Mouse (Mus musculus): ENCODE results near the gene Senp1. TPM values are rescaled to one million over a fixed set of nuclear protein-coding genes. Genes with fewer than 3 reads are reported as not detected.

The Senp1 gene
- polyA plus RNA-seq, 1 experiment from 2014 or later: 26.2 TPM

DNA sequence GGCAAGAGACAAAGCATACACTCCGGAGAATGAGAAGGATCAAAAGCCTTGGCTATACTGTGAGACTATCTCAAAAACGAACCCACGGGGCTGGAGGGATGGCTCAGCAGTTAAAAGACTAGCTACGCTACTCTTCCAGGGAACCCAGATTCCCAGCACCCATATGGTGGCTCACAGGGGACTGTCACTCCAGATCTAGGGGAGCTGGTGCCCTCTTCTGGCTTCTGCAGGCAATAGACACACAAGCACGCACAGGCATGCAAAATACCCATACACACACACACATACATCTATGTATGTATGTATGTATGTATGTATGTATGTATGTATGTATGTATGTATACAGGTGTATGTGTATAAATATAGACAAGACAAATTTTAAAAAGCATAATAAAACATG lies 57.0 kb downstream of the Senp1 start:
- no peak overlapping the region for H3K27ac ChIP-seq (replicated peaks)
- WGBS: 91% methylated on average over 5 of the region's 5 CpGs
- H3K27me3 ChIP-seq: no peaks in the 10 kb centered on the region
- no peak overlapping the region for H3K4me2 ChIP-seq (replicated peaks)
- no peak for ATAC-seq (replicated peaks)
- no peaks in the 10 kb centered on the region for H3K9me3 ChIP-seq
- H3K4me1 ChIP-seq: peaks cover 14% of the 10 kb centered on the region
- peaks cover 26% of the 10 kb centered on the region for H3K36me3 ChIP-seq
- H3K4me3 ChIP-seq: no peak overlapping the region
- H3K9ac ChIP-seq (replicated peaks): no peak overlapping the region

DNA sequence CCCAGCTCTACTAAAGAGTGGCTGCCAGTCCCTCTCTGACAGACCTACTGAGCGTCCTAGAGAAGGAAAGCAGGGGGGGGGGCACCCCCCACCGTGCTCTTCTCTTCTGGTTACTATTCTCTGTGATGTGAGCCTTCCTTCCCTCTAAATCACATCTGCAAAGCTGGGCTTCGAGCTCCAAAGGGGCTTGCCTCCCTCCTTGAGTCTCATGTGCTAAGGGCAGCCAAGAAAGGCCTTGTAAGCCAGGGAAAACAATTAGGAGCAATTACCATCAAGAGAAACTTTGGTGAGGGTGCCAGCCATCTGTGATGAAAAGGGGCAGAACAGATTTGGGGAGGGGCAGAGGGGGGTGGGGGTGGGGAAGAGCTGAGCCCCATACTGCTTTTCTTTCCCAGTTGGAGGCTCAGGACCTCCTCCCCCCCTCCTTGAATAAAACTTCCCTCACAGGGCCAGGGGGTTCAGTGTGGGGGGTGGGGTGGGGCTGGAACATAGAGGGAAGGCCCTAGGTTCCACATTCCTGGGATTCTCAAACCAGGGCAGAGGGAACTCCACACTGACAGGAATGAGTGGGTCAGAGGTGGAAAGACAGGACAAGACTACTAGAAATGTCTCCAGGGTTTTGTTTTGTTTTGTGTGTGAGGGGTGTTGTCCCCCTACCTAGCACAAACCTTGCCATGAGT lies 58.3 kb downstream of the Senp1 start:
- Histone ChIP-seq H3K4me3 (no peak overlapping the region), H3K9ac (replicated peaks) (no peak overlapping the region), H3K4me2 (replicated peaks) (no peak overlapping the region), H3K27me3 (no peaks in the 10 kb centered on the region), H3K27ac (replicated peaks) (0 out of 2 replicates have a peak overlapping the region, but pooled peaks have one; percentile 13), H3K4me1 (peaks cover 14% of the 10 kb centered on the region), H3K36me3 (peaks cover 15% of the 10 kb centered on the region), H3K9me3 (no peaks in the 10 kb centered on the region)
- WGBS: 3% methylated on average over 3 of the region's 3 CpGs
- peak; percentile 76 for ATAC-seq (replicated peaks)

DNA sequence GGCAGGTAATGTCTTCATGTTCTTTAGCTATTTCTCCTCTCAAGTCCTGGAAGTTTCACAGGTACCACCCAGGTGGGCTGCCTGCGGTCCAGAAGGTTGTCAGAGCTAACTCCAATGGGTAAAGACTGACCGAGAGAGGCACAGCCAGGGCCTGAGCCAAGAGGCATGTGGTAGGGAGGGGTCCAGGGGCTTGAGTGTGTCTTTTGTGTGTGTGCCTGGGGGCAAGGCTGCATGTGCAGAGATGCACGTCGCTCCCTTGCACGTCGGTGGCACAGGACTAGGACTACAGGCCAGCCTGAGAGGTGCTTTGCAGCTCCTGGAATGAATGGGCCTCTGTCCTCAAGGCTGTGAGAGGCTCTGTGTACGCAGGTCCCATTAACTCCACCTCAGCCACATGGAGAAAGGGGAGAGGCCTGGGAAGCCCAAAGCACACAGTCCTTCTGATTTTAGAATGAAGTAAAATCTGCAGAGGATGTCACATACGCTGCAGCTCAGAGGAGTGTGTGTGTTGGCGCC lies 60.3 kb downstream of the Senp1 start:
- Histone ChIP-seq H3K4me1 (peaks cover 15% of the 10 kb centered on the region), H3K27me3 (no peaks in the 10 kb centered on the region), H3K36me3 (peaks cover 4% of the 10 kb centered on the region), H3K4me2 (replicated peaks) (no peak overlapping the region), H3K9ac (replicated peaks) (no peak overlapping the region), H3K27ac (replicated peaks) (no peak overlapping the region), H3K9me3 (no peaks in the 10 kb centered on the region), H3K4me3 (no peak overlapping the region)
- no peak for ATAC-seq (replicated peaks)
- WGBS: 57% methylated on average over 9 of the region's 9 CpGs

DNA sequence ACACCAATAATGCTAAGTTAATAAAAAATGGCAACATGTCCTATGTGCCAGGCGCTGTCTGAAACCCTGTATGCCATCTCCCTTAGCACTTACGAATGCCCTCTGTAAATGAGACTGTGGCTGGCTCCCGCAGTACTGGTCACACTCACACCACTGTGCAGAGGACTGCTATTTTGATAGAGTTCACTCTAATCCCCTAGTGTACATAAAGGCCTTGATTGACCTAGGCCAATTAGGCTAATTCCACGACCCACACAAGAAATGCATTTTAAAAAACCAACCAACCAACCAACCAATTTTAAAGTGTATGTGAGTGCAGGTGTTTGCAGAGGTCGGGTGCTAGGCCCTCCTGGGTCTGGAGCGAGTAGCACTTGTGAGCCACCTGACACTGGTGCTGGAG lies 63.7 kb downstream of the Senp1 start:
- H3K4me1 ChIP-seq: peaks cover 18% of the 10 kb centered on the region
- no peak overlapping the region for H3K4me3 ChIP-seq
- ATAC-seq (replicated peaks): no peak
- 38% methylated on average over 6 of the region's 6 CpGs for WGBS
- no peak overlapping the region for H3K9ac ChIP-seq (replicated peaks)
- H3K27me3 ChIP-seq: no peaks in the 10 kb centered on the region
- H3K36me3 ChIP-seq: no peaks in the 10 kb centered on the region
- H3K9me3 ChIP-seq: no peaks in the 10 kb centered on the region
- H3K4me2 ChIP-seq (replicated peaks): no peak overlapping the region
- H3K27ac ChIP-seq (replicated peaks): no peak overlapping the region

DNA sequence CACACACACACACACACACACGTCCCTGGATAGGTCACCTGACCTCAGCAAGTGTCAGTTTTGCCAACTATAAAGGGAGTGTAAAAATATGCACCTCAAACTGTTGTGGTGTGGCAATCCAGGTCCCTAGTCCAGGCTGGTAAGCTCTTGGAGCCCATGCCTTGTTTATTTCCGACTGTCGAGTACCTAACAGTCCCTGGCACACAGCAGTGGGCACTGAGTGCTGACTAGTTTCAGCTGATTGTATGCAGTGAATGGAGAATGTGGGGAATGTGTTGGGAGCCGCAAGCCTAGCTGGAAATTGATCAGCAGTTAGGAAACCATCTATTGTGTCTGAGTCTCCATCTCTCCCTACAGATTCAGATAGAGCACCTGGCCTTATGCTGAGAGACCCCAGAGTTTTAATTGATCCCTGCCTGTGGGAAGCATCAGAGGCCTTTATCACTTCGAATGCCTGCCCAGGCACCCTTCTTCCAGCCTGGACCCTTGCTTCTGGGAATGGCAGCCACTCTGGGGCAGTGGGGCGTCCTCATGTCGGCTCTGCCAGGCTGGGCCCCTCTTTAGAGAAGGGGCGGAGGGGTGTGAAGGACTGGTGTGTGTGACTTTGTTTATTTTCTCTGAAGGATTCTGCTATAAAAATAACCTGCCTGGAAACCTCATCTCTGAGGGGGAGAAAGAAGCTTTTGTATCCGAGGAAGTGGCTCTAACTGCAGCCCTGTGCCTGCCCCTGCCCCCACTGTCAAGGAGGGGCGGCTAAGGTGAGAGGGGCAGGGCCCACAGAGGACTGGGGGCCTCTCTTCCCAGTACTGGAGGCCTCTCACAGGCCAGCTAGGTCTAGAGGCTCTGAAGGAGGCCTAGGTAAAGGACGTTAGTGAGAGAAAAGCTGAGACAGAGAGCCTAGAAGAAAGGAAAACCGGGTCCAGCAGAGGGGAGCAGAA lies 66.3 kb downstream of the Senp1 start:
- ATAC-seq (replicated peaks): no peak; the same call in 1 of the 2 replicates
- 22% methylated on average over 12 of the region's 12 CpGs for WGBS
- no peak overlapping the region for H3K4me2 ChIP-seq (replicated peaks)
- H3K36me3 ChIP-seq: no peaks in the 10 kb centered on the region
- H3K4me1 ChIP-seq: peaks cover 14% of the 10 kb centered on the region
- no peak overlapping the region for H3K27ac ChIP-seq (replicated peaks)
- no peak overlapping the region for H3K9ac ChIP-seq (replicated peaks)
- no peak overlapping the region for H3K4me3 ChIP-seq
- no peaks in the 10 kb centered on the region for H3K27me3 ChIP-seq
- no peaks in the 10 kb centered on the region for H3K9me3 ChIP-seq

DNA sequence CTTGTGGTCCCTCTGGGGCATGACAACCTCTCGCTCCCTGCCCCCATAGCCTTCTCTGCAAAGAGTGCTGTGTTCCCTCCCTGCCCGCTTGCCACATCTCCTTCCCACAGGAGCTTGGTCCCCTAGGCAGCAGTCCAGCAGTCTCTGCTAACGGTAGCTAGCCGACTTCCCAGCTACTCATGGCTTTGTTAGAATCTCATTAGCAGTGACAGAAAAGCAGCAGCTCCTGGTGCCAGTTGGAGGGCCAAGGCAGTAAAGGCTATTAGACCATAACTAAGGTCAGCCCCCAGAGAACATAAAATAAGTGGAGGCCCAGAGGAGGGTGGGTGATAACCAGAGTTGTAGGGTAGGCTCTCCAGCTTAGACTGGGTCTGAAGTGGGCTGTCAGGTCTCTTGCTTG lies 67.9 kb downstream of the Senp1 start:
- 31% methylated on average over 4 of the region's 4 CpGs for WGBS
- no peak overlapping the region for H3K27ac ChIP-seq (replicated peaks)
- 0 out of 2 replicates have a peak, but pooled peaks have one; percentile 2 for ATAC-seq (replicated peaks)

DNA sequence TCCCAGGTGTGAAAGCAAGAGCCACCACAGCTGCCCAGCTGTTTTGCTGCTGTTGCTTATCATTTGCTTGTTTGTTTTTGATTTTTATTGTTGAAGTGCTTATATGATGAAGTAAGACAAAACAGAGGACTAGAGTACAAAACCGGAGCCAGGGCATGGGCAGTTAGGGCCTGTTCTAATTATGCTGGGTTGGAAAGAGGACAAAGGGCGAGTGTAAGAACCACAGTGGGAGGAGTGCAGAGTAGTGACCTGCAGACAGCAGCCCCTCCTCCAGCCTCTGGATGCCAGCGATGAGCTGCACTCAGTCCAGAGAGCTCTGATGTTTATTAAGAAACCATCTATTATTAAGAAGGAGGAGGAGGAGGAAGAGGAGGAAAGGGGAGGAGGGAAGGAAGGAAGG lies 70.4 kb downstream of the Senp1 start:
- WGBS: 16% methylated on average over 3 of the region's 3 CpGs
- Histone ChIP-seq H3K36me3 (no peaks in the 10 kb centered on the region), H3K27me3 (no peaks in the 10 kb centered on the region), H3K4me2 (replicated peaks) (no peak overlapping the region), H3K4me1 (peaks cover 11% of the 10 kb centered on the region), H3K9me3 (no peaks in the 10 kb centered on the region), H3K9ac (replicated peaks) (no peak overlapping the region), H3K4me3 (no peak overlapping the region), H3K27ac (replicated peaks) (no peak overlapping the region)
- no peak for ATAC-seq (replicated peaks)

More for the DNA sequence above, 67.9 kb downstream of the Senp1 start:
- Histone ChIP-seq H3K4me2 (replicated peaks) (no peak overlapping the region), H3K4me1 (peaks cover 14% of the 10 kb centered on the region), H3K36me3 (no peaks in the 10 kb centered on the region), H3K9ac (replicated peaks) (no peak overlapping the region), H3K4me3 (no peak overlapping the region), H3K9me3 (no peaks in the 10 kb centered on the region), H3K27me3 (no peaks in the 10 kb centered on the region)

DNA sequence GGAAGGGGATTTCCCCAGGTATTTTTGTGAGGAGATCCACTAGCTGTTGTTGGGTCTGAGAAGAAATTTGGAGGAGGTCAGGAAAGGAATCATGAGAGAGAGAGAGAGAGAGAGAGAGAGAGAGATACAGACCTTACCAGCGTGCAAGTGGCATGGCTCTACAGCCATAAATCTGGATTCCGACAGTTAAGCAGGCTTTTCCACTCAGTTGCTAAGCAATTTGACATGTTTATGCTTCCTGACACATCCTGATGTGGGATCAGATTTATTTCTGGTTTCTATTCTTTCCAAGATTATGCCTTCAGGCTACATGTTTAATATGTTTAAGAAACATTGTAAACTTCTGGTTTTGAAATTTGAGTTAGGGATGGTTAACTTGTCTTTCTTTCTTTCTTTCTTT lies 71.7 kb downstream of the Senp1 start:
- H3K4me1 ChIP-seq: no peaks in the 10 kb centered on the region
- no peak overlapping the region for H3K27ac ChIP-seq (replicated peaks)
- H3K9ac ChIP-seq (replicated peaks): no peak overlapping the region
- no peaks in the 10 kb centered on the region for H3K9me3 ChIP-seq
- H3K4me3 ChIP-seq: no peak overlapping the region
- 69% methylated on average over 2 of the region's 2 CpGs for WGBS
- H3K36me3 ChIP-seq: no peaks in the 10 kb centered on the region
- H3K27me3 ChIP-seq: no peaks in the 10 kb centered on the region
- H3K4me2 ChIP-seq (replicated peaks): no peak overlapping the region
- ATAC-seq (replicated peaks): no peak

DNA sequence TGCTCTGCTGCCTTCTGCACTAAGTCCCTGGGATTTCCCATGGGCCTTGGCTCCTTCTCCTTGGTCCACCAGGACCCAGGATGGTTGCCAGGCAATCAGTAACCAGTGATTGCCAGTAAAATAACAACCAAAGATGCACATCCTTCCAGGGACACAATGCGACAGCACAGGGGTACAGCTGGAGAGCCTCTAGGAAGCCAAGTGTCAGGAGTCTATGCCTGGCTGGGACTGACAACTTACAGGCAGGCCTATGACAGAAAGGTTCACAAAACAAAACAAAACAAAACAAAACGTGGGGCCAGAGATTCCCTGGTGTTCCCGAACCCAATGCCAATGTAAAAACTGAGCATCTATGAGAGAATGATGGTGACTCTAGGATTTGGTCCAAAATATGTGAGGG lies 74.5 kb downstream of the Senp1 start:
- Histone ChIP-seq H3K27ac (replicated peaks) (no peak overlapping the region), H3K36me3 (no peaks in the 10 kb centered on the region), H3K4me2 (replicated peaks) (no peak overlapping the region), H3K4me3 (no peak overlapping the region), H3K4me1 (no peaks in the 10 kb centered on the region), H3K27me3 (no peaks in the 10 kb centered on the region), H3K9ac (replicated peaks) (no peak overlapping the region), H3K9me3 (no peaks in the 10 kb centered on the region)
- no peak for ATAC-seq (replicated peaks)
- 61% methylated on average over 3 of the region's 3 CpGs for WGBS

DNA sequence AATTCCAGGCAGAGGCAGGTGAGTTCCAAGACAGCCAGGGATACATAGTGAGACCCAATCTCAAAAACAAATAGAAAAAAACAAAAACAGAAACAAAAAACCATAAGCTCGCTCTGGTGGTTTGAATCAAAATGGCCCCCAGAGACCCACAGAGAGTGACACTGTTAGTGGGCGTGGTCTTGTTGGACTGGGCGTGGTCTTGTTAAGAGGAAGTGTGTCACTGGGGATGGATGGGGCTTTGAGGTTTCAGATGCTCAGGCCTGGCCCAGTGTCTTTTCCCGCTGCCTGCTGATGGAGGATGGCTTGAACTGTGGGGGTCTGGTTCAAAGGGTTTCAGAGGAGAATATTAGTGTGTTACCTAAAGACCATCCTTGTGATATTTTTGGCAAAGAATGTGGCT lies 75.6 kb downstream of the Senp1 start:
- H3K9me3 ChIP-seq: no peaks in the 10 kb centered on the region
- no peak overlapping the region for H3K4me2 ChIP-seq (replicated peaks)
- H3K36me3 ChIP-seq: no peaks in the 10 kb centered on the region
- no peak for ATAC-seq (replicated peaks)
- no peak overlapping the region for H3K9ac ChIP-seq (replicated peaks)
- 90% methylated on average over 4 of the region's 4 CpGs for WGBS
- no peaks in the 10 kb centered on the region for H3K27me3 ChIP-seq
- no peaks in the 10 kb centered on the region for H3K4me1 ChIP-seq
- no peak overlapping the region for H3K27ac ChIP-seq (replicated peaks)
- H3K4me3 ChIP-seq: no peak overlapping the region

DNA sequence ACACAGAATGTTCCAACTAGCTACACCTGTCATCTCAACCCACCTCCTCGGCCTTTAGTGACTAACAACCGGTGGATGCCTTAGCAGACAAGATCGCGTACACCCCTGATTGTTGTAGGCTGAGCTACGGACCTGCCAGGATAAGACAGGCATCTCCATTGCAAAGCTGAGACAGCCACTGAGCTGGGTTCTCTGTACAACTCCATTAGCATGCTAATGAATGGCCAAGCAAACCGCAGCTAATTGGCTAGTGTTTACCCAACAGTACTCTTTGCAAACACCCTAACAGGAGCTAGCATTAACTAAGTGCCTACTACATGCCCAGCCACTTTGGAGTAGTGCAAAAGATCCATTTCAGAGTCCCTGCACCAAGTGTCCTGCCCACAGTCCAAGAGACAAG lies 80.7 kb downstream of the Senp1 start:
- Histone ChIP-seq H3K9me3 (no peaks in the 10 kb centered on the region), H3K4me2 (replicated peaks) (no peak overlapping the region), H3K4me3 (no peak overlapping the region), H3K27ac (replicated peaks) (no peak overlapping the region), H3K27me3 (no peaks in the 10 kb centered on the region), H3K9ac (replicated peaks) (no peak overlapping the region), H3K4me1 (no peaks in the 10 kb centered on the region), H3K36me3 (no peaks in the 10 kb centered on the region)
- WGBS: 34% methylated on average over 6 of the region's 6 CpGs
- no peak for ATAC-seq (replicated peaks)

DNA sequence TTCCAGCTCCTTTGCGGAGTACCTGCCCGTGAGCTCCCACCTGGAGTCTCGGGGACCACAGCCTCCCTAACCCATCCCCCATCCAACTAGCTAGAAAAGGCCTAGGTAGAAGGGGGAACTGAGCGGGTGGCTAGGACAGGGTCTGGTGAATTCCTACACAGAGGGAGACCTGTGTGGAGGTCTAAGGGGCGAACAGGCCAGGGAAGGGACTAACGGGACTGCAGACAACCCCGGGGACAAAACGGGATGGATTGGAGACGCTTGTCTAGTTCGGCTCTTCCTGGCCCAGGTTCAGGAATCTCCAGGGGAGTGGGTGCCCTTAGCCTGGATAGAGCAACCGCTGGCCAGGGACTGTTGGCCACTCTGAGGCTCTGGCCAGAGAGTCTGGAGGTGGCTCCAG lies 88.4 kb downstream of the Senp1 start:
- H3K4me2 ChIP-seq (replicated peaks): peak overlapping the region; percentile 66
- H3K27ac ChIP-seq (replicated peaks): no peak overlapping the region
- peaks cover 51% of the 10 kb centered on the region for H3K4me1 ChIP-seq
- 16% methylated on average over 11 of the region's 11 CpGs for WGBS
- no peaks in the 10 kb centered on the region for H3K36me3 ChIP-seq
- ATAC-seq (replicated peaks): no peak
- no peaks in the 10 kb centered on the region for H3K9me3 ChIP-seq
- H3K9ac ChIP-seq (replicated peaks): no peak overlapping the region
- H3K4me3 ChIP-seq: 0 out of 2 replicates have a peak overlapping the region, but pooled peaks have one; percentile 44
- H3K27me3 ChIP-seq: peaks cover 33% of the 10 kb centered on the region; the same call in 1 of the 2 replicates
